Mouse (Mus musculus) heart, postnatal 36 days (tissue): Measurements from ENCODE around the gene Pip4k2b. TPM values are rescaled to one million over a fixed set of nuclear protein-coding genes. Genes with fewer than 3 reads are reported as not detected.
A peak's percentile ranks its signal among the peaks of the same experiment; 100 is the strongest.
"Not testable (repeated sequence)": the region's sequence is repeated elsewhere in the genome, so short reads cannot be mapped to it uniquely, and the experiment has no call there.

Experiments
- DNase-seq, 2 experiments: peaks; one replicate each; pipeline ENCODE4 v3.0.0; 2021 to 2022
- intact Hi-C: fragments of 180-260 bp; cut with DNase I; formaldehyde crosslinking; loops from one replicate; pipeline ENCODE4 v1.15.1; 2025
- total RNA-seq, 2 experiments: library from RNA; stranded (reverse); gene quantifications; 2 replicates each; pipeline ENCODE4 v1.2.3; 2021

Pip4k2b gene
- total RNA-seq = 10 to 100 TPM; 20.6 to 21.7 TPM

DNA sequence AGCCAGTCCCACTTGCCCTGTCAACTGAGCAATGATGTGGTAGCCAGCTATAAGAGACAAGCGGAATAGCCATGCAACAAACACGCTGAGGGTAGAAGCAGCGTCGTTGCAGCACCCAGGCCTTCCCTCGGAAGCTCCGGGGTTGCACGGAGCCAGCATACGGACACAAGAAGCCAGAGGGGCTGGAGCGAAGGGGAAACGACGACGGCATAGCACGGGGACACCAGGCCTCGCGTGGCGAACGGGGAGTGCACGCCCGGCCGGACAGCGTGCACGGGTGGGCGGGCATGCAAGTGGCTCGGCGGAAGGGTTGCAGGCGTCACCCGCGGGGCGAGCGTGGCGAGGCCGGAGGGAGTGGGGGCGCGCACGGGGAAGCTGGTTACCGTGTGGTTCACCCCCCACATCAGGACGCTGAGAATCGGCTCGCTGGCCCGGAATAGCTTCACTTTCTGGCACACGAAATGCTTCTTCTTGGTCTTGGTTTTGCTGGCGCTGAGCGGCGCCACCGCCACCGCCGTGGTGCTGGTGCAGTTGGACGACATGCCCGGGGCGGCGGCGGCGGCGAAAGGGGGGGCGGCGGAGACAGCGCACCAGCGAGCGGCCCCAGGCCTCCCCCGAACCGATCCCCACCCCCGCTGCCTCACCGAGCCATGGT is at the start of gene Pip4k2b:
Gene Pip4k2b, minus strand, starts transcription at position 642 of the 655 bp plus-strand sequence.
- intact Hi-C loops = loop anchor here (5.0 kb wide), 1 partner anchor 97 kb away; no protein-coding TSS in a partner anchor
- no peak for DNase-seq

DNA sequence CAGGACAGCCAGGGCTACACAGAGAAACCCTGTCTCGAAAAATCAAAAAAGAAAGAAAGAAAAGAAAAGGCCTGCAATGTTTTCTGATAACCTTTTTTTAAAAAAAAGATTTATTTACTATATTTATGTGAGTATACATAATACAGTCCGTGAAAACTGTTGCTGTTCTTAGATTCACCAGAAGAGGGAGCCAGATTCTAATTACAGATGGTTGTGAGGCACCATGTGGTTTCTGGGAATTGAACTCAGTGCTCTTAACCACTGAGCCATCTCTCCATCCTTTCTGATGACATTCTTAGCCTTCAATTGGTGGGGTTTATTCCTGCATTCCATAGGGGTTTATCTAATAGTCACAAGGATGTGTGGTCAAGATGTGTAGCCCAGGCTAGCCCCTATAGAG is 48.7 kb upstream of the Pip4k2b start:
- intact Hi-C loops = loop anchor here (1.0 to 10.0 kb wide), 3 partner anchors 91 to 412 kb away; partner anchors contain the start of genes Cdk12 and Fbxo47
- DNase-seq = peak in 1 of 2 experiments; percentile 41

DNA sequence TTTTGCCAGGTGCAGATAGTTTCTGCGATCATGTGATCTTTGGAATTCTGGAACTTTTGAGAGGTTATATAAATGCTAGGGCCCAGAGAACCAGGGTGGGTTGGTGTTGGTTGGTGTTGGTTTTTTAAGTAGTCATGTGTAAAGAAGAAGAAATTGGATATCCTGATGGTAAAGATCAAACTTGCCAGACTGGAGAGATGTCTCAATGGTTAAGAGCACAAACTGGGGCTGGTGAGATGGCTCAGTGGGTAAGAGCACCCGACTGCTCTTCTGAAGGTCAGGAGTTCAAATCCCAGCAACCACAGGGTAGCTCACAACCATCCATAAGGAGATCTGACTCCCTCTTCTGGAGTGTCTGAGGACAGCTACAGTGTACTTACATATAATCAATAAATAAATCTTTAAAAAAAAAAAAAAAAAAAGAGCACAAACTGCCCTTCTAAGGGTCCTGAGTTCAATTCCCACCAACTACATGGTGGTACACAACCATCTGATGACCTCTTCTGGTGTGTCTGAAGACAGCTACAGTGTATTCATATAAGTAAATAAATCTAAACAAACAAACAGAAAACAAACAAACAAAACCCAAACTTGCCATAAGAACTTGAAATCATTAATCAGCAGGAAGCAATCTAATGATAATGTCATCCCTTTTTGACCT is 46.4 kb upstream of the Pip4k2b start:
- not testable (repeated sequence) for DNase-seq
- intact Hi-C loops = loop anchor here (10.0 kb wide), 1 partner anchor 414 kb away; the partner anchor contains the start of gene Cdk12

DNA sequence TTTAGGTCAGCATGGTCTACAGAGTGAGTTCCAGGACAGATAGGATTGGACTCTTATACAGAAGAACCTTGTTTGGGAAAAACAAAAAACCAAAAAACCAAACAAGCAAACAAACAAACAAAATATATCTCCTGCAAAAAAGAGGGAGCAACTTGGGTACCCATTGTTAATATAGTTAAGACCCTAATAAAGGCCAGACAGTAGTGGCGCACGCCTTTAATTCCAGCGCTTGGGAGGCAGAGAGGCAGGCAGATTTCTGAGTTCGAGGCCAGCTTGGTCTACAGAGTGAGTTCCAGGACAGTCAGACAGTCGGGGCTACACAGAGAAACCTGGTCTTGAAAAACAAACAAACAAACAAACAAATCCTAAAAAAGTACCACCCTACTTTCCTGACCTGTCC is 45.2 kb upstream of the Pip4k2b start:
- DNase-seq = no peak

DNA sequence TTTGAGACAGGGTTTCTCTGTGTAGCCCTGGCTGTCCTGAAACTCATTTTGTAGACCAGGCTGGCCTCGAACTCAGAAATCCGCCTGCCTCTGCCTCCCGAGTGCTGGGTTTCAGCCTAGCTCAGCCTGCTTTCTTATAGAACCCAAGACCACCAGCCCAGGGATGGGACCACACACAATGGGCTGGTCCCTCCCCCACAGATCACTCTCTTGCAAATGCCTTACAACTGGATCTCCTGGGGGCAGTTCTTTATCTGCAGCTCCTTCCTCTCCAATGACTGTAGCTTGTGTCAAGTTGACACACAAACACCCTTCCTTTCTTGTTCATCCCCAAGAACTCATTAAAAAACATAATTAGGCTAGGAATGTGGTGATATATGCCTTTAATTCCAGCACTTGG is 43.5 kb upstream of the Pip4k2b start:
- DNase-seq = no peak
- intact Hi-C loops = no loop called here

More for the DNA sequence above, 45.2 kb upstream of the Pip4k2b start:
- intact Hi-C loops = loop anchor here (10.0 kb wide), 1 partner anchor 415 kb away; the partner anchor contains the start of gene Cdk12

DNA sequence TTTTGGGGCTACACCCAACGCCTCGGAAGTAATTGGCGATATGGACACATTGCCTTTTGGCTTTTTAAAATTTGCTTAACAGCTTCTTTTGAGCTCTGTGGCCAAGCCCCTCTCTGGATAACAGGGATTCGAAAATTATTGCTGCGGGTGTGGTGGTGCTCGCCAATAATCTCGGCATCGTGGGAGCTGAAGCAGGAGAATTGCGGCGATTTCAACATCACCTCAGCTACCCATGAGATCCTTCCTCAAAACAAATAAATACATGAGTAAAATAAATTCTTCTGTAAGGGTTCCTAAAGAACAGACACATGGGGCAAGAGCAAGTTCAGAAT is 38.0 kb upstream of the Pip4k2b start:
- intact Hi-C loops = no loop called here

DNA sequence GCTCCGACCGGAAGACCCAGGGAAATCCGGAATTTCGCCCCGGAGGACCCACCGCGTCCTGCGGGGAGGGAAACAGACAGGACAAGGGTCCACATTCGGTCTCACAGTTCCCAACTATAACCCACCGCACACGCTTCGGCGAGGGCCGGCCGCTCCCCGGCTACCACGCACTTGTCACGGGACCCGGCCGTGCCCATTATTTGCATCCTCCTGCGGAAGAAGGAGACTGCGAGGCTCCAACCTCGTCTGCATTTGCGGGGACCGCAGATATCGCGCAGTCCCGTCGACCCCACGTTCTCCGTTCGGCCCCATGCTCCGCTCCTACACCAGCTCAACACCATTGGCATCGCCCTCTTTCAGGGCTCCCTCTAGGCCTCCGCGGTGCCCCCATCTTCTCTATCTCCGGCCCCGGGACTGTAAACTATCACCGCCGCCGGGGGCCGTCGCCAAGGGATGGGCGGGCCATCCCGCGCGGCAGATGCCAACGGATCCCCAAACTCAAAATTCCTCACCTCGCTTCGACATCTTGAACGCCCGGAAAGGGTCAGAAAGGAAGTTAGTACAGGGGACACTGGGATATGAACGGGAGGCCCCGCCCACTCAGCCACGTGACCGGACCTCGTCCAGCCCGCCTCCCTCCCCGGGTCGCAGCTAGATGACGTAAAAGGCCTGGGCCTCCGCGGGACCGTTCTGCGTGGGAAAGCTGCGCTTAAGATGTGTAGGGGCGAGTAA is 37.5 kb upstream of the Pip4k2b start, which contains the start of gene Rpl23:
Gene Rpl23, minus strand, starts transcription at position 606 of the 732 bp plus-strand sequence.
- DNase-seq = peak; percentile 99
- intact Hi-C loops = loop anchor here (2.0 kb wide), 1 partner anchor 15 kb away; the partner anchor contains the start of gene Cwc25

More for the DNA sequence above, 38.0 kb upstream of the Pip4k2b start:
- no peak for DNase-seq

DNA sequence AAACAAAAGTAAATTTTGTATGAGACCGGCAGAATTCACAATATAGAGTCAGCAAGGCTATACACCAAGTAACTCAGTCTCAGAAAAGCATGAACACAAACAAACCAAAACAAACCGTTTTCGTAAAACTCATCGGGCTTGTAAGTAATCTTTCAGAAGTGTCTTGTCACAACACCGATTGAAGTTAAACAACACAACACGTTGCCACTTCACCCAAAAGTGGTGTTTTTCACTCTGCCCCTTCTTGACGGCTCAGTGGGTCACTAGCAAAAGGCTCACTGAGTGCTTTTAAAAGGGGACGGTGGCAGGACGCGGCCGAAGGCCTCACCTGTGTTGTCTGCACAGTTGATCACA is 37.0 kb upstream of the Pip4k2b start:
- DNase-seq = no peak
- intact Hi-C loops = loop anchor here (2.0 kb wide), 1 partner anchor 15 kb away; the partner anchor contains the start of gene Cwc25

DNA sequence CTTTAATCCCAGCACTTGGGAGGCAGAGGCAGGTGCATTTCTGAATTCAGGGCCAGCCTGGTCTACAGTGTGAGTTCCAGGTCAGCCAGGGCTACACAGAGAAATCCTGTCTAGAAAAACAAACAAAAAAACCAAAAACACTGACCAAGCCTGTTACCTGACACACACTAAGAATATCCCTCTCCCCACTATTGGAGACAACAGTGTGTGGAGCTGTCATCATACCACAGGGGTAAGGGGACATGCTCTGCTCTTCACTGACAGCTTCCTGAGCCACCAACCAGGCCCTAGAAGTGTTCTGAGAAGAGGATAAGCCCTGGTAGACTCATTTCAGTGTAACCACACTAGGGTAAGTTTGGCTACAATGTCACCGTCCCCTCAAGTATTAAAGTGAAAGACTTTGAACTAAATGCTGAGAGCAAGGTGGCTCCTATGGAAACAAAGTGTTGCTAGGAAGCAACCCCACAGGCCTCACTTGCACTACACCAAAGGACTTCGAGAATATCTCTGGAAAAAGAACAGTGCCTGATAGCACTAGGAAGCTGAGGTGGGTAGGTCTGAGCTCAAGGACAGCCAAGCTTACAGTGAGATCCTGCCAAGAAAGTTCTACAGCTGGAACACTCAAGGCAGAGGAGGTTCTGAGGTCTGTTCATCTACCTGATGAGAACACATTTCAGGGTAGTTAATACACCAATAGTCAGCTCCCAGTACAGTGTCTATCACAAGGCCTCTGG is 35.6 kb upstream of the Pip4k2b start:
- intact Hi-C loops = loop anchor here (2.0 kb wide), 1 partner anchor 13 kb away; the partner anchor contains the start of gene Cwc25

DNA sequence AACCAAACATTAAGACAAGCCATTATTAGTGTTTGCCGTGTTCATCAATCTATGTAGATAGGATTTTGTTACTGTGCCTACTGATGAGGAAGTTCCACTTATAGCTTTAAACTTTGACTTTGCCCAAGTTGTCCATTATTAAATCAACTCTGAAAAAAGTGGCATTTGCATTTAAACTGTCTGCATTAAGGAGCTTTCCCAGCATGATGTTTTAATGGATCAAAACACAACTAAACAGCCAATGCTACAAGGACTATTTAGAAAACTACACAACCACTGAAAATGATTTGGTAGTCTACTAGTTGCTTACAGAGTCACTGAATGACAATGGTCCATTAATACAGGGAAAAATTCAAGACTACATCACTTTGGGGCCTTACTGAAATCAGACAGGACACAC is 34.4 kb upstream of the Pip4k2b start:
- no peak for DNase-seq
- intact Hi-C loops = no loop called here

More for the DNA sequence above, 35.6 kb upstream of the Pip4k2b start:
- no peak for DNase-seq

DNA sequence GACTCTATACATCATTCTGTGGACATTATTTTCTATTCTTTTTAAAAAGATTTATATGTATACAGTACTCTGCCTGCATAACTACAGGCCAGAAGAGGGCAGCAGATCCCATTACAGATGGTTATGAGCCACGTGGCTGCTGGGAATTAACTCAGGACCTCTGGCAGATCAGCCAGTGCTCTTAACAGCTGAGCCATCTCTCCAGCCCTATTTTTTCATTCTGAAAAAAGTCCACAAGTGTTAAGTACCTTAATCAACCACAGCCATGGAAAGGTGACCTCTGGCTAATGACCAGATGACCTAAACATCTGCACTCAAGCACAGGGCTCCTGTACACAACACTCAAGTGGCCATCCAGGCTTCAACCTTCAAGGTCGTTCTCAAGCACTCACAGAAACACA is 32.6 kb upstream of the Pip4k2b start:
- DNase-seq = no peak
- intact Hi-C loops = no loop called here

DNA sequence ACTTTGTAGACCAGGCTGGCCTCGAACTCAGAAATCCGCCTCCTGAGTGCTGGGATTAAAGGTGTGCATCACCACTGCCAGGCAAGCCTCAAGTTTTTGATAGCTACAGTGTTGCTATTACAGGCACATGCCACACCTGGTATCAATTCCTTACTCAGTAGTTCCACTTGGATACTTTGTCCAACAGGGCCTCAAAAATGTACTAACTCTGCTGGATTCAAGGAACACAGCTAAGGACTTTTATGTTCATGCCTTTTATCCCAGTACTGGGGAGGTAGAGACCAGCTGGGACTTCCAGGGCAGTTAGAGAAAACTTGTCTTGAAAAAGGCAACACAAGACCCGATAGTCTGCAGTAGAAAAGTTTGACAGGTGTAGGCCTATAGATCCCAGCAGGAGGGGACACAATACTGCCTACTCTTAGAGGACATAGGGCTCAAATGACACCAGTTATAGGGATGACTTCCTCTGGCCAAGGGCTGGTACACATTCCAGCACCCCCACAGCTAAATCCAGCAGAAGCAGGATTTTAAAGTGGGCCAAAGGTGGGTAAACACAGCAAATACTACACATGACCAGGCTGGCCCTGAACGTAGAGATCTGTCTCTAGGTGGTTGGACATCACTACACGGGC is 32.1 kb upstream of the Pip4k2b start:
- no peak for DNase-seq
- intact Hi-C loops = no loop called here

DNA sequence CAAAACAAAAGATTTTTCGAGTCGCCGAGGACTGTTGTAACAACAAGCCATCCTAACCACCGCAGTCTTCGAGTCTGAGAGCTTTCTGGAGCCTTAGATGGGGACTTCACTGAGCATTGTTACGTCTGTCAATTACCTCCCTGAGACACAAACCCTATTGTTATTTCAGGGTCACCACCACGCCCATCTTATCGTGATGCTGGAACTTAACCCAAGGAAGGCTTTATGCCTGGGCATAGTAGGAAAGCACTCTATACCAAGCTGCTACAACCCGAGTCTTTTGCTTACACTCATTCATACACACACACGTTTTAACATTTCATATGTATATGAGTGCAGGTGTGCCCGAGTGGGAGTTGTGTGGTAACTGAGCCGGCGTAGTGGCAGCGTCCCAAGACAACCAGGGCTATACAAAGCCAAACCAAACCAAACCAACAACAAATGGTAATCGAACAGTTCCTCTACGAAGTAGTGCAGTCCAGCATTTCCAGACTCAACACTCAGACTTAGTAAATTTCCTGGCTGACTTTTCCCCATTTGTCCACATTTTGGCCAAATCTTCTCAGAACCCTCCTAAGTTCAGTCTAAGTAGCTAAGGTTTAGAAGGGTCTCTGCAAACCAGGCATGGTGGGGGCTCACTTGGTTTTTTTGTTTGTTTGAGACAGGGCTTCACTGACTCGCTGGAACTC is 31.4 kb upstream of the Pip4k2b start, which contains the start of gene 1700001P01Rik:
Gene 1700001P01Rik, minus strand, starts transcription at position 111 of the 689 bp plus-strand sequence.
- intact Hi-C loops = no loop called here
- DNase-seq = no peak

DNA sequence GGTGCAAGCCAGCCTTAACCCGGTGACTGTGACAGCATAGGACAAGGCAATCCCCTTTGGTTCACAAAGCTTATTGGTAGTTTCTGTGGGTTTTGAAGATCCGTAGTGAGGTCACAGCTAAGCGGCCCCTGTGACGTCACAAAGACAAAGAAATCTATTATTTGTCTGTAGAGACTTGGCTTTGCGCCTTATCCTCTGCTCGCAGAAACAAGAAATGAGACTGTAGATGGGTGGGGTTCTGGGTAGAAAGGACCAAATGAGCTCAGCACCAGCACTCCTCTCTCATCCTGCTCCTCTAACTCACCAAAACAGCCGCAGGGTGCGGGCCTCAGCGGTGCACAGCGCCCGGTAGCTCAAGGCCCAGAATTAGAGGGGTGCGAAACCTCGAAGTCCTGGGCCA is 30.7 kb upstream of the Pip4k2b start:
- DNase-seq = no peak
- intact Hi-C loops = no loop called here

DNA sequence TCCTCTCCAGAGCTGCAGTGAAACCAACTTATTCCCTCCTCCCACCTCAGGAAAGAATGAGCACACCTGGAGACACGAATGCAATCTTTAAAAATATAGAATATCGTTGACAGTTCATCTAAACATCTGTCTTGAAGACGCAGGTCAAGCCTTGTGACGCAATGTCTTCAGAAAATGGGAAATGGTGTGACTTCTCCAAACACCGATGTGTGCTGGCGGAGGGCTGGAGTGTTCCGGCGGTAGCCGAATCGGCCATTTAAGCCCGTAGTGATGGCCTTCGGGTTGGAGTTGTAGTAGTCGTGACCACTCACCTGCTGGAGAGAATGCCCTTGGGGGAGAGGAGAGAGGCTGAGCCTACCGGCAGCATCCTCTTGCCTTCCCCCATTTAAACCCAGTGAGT is 26.9 kb upstream of the Pip4k2b start:
- DNase-seq = no peak
- intact Hi-C loops = no loop called here

DNA sequence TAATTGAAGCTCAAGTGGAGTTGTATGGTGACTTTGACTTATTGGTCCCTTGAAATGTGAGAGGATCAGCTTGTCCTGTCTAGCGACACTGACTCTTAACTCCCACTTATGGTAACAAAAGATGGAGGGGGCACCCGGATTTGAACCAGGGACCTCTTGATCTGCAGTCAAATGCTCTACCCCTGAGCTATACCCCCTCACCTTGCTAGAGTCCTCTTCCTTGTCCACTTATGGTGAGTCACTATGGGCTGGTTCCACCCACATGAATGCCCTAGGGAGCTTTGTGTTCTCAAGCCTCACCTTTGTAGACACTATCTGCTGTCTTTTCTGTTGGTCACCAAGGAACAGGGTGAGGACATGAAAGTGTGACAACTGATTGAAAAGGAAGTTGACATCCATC is 25.2 kb upstream of the Pip4k2b start:
- no peak for DNase-seq
- intact Hi-C loops = no loop called here

DNA sequence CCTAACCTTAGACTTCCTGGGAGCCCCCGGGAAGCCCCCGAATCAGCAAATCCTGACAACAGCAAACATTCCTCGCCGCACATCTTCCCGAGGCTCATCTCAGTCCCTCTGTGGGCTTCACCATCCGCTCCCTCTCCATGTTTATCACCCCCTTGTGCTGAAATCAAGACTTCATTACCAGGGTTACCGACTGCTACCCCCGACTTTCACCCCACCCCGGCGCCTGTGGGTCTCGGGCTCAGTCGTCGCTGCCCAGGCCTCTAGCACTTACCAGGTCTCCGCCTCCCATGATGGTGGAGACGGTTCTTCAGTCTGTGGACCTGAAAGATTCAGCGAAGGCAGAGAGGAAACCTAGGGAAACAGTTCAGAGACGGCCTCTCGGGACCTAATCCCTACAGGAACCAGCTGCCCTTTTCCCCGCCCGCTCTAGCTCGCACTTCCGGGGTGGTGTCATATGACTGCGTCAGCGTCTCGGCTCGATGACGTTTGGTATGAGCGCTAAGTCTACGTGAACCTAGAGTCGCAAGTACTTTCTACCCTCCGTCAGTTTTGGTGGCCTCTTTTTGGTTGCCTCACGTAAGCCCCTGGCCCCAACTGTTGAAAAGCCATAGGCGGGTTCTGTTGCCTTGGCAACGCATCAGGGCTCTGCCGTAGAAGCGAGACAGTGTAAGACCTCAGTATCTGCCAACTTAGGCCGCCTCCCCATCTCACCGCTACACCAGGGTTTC is 21.8 kb upstream of the Pip4k2b start, which contains the start of gene Cwc25:
Gene Cwc25, minus strand, starts transcription at position 403 of the 728 bp plus-strand sequence.
- DNase-seq = peak; percentile 95 to 96
- intact Hi-C loops = loop anchor here (2.0 kb wide), 1 partner anchor 14 kb away; no protein-coding TSS in a partner anchor

DNA sequence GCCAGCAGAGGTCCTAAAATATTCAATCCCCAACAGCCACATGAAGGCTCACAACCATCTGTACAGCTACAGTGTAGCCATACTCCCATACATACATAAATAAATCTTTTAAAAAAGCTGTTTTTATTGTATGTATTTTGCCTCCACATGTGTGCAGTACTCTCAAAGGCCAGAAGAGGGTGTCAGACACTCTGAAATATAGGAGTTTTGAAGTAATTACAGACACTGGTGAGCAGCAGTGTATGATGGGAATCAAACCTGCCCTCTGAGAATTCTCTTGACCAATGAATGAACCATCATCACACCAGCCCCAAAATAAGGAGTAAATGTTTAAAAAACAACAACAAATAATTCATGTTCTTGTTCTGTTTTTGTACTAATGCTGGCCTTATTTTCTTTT is 17.1 kb upstream of the Pip4k2b start:
- intact Hi-C loops = no loop called here
- DNase-seq = no peak
